22 mouse cellular contexts compared by ENCODE assay signal in genomic region chr8:40193148-40193547, GRCm38 (mm10).
A peak's percentile ranks its signal among the peaks of the same experiment; 100 is the strongest.
DNase-seq lines count a peak whose midpoint lies in the region; ATAC-seq and TF ChIP-seq lines count a peak whose summit lies in the region.
"Had no signal": no experiment of that assay in that cellular context is flagged by ENCODE, and none has a peak within 500 bp of the region (broad histone marks: within the 10 kb centered on the region; RNA-seq: fewer than 3 reads in every experiment).

No protein-coding gene starts in this region.

- TF ChIP-seq CTCF in midbrain, postnatal 0 days (IDR thresholded peaks at IDR 0.05): no peak

- H3K4me1 ChIP-seq in midbrain, embryonic 15.5 days: no peaks in the 10 kb centered on the region
- no peaks in the 10 kb centered on the region for H3K4me1 ChIP-seq in midbrain, embryonic 11.5 days (ENCODE audit: control insufficient read depth, insufficient read depth, low read length)
- no peaks in the 10 kb centered on the region for H3K4me1 ChIP-seq in midbrain, postnatal 0 days (ENCODE audit: insufficient read depth, low read length)
- no peaks in the 10 kb centered on the region for H3K4me1 ChIP-seq in midbrain, embryonic 13.5 days (replicated peaks)
- H3K4me1 ChIP-seq: embryonic facial prominence, embryonic 13.5 days; embryonic facial prominence, embryonic 15.5 days; forebrain, embryonic 12.5 days had no signal

- DNase-seq in midbrain, embryonic 11.5 days (ENCODE audit: low spot score, missing footprints): no peak
- DNase-seq in midbrain, postnatal 0 days (ENCODE audit: low spot score): no peak
- no peak for DNase-seq in left cerebral cortex, postnatal 25 days (ENCODE audit: low spot score in 2 of 2)
- DNase-seq: adrenal gland, postnatal 25 days; B cell, adult 2 months; cerebellum, adult 11 months; cerebellum, adult 18-20 months; cerebellum, adult 8-10 months; cerebellum, adult 9-11 months; cerebellum, postnatal 14 days; cerebellum, postnatal 36 days; embryo, embryonic 11 days had no signal

- no peak overlapping the region for H3K4me2 ChIP-seq in midbrain, embryonic 15.5 days
- H3K4me2 ChIP-seq in midbrain, embryonic 11.5 days: no peak overlapping the region
- H3K4me2 ChIP-seq in midbrain, postnatal 0 days (ENCODE audit: low read depth, low read length, poor library complexity, severe bottlenecking): no peak overlapping the region
- H3K4me2 ChIP-seq in midbrain, embryonic 13.5 days (replicated peaks): no peak overlapping the region
- H3K4me2 ChIP-seq: embryonic facial prominence, embryonic 13.5 days; embryonic facial prominence, embryonic 15.5 days; forebrain, embryonic 12.5 days had no signal

- no peaks in the 10 kb centered on the region for H3K9me3 ChIP-seq in midbrain, embryonic 15.5 days
- no peaks in the 10 kb centered on the region for H3K9me3 ChIP-seq in midbrain, embryonic 11.5 days (ENCODE audit: control insufficient read depth, low read length)
- H3K9me3 ChIP-seq in midbrain, postnatal 0 days (ENCODE audit: low read length): no peaks in the 10 kb centered on the region
- H3K9me3 ChIP-seq in midbrain, embryonic 13.5 days: no peaks in the 10 kb centered on the region
- H3K9me3 ChIP-seq: embryonic facial prominence, embryonic 13.5 days; embryonic facial prominence, embryonic 15.5 days; forebrain, embryonic 10.5 days; forebrain, embryonic 12.5 days had no signal

- no peaks in the 10 kb centered on the region for H3K36me3 ChIP-seq in midbrain, embryonic 15.5 days (replicated peaks)
- no peaks in the 10 kb centered on the region for H3K36me3 ChIP-seq in midbrain, embryonic 11.5 days (ENCODE audit: control insufficient read depth, insufficient read depth, low read length)
- H3K36me3 ChIP-seq in midbrain, postnatal 0 days (ENCODE audit: insufficient read depth, low read length): no peaks in the 10 kb centered on the region
- H3K36me3 ChIP-seq in midbrain, embryonic 13.5 days: no peaks in the 10 kb centered on the region
- H3K36me3 ChIP-seq: embryonic facial prominence, embryonic 13.5 days; embryonic facial prominence, embryonic 15.5 days; forebrain, embryonic 10.5 days; forebrain, embryonic 12.5 days had no signal

- H3K4me3 ChIP-seq in midbrain, embryonic 15.5 days: no peak overlapping the region
- H3K4me3 ChIP-seq in midbrain, embryonic 11.5 days (ENCODE audit: low read depth, low read length): no peak overlapping the region
- no peak overlapping the region for H3K4me3 ChIP-seq in midbrain, postnatal 0 days (ENCODE audit: low read depth, low read length)
- H3K4me3 ChIP-seq in midbrain, embryonic 13.5 days (replicated peaks): no peak overlapping the region
- H3K4me3 ChIP-seq: embryonic facial prominence, embryonic 13.5 days; embryonic facial prominence, embryonic 15.5 days; erythroblast, embryonic 14.5 days; forebrain, embryonic 10.5 days; forebrain, embryonic 12.5 days had no signal

- no peaks in the 10 kb centered on the region for H3K27me3 ChIP-seq in midbrain, embryonic 15.5 days (replicated peaks)
- H3K27me3 ChIP-seq in midbrain, embryonic 11.5 days (ENCODE audit: control insufficient read depth, insufficient read depth, low read length): no peaks in the 10 kb centered on the region
- H3K27me3 ChIP-seq in midbrain, postnatal 0 days (ENCODE audit: insufficient read depth, low read length): no peaks in the 10 kb centered on the region
- no peaks in the 10 kb centered on the region for H3K27me3 ChIP-seq in midbrain, embryonic 13.5 days
- H3K27me3 ChIP-seq: embryonic facial prominence, embryonic 13.5 days; embryonic facial prominence, embryonic 15.5 days; forebrain, embryonic 12.5 days had no signal

- 42% methylated on average over 1 of the region's 1 CpGs for WGBS in midbrain, embryonic 15.5 days
- 57% methylated on average over 1 of the region's 1 CpGs for WGBS in midbrain, embryonic 11.5 days
- 28% methylated on average over 1 of the region's 1 CpGs for WGBS in midbrain, postnatal 0 days
- WGBS in midbrain, embryonic 13.5 days: 41% methylated on average over 1 of the region's 1 CpGs

- no peak overlapping the region for H3K27ac ChIP-seq in midbrain, embryonic 15.5 days
- no peak overlapping the region for H3K27ac ChIP-seq in midbrain, embryonic 11.5 days (ENCODE audit: low read depth, low read length)
- H3K27ac ChIP-seq in midbrain, postnatal 0 days (ENCODE audit: low read depth, low read length): peak overlapping the region; percentile 32
- H3K27ac ChIP-seq in midbrain, embryonic 13.5 days: no peak overlapping the region
- H3K27ac ChIP-seq: embryonic facial prominence, embryonic 13.5 days; embryonic facial prominence, embryonic 15.5 days; forebrain, embryonic 10.5 days; forebrain, embryonic 12.5 days had no signal

- intact Hi-C loops in left cerebral cortex, postnatal 25 days (cut with DNase I): no loop called here

- ATAC-seq in midbrain, embryonic 15.5 days (replicated peaks): 0 out of 2 replicates have a peak, but pooled peaks have one; percentile 48
- ATAC-seq in midbrain, embryonic 11.5 days (ENCODE audit: low FRiP score): no peak
- no peak for ATAC-seq in midbrain, postnatal 0 days (ENCODE audit: low FRiP score)
- ATAC-seq in midbrain, embryonic 13.5 days: no peak
- ATAC-seq: CD4-positive, CD25-positive, alpha-beta regulatory T cell, adult 4 months; forebrain, embryonic 14.5 days; forebrain, embryonic 16.5 days had no signal

- no peak overlapping the region for H3K9ac ChIP-seq in midbrain, embryonic 15.5 days
- no peak overlapping the region for H3K9ac ChIP-seq in midbrain, embryonic 11.5 days (ENCODE audit: low read length)
- H3K9ac ChIP-seq in midbrain, postnatal 0 days (replicated peaks; ENCODE audit: low read length, poor library complexity, severe bottlenecking): no peak overlapping the region
- H3K9ac ChIP-seq in midbrain, embryonic 13.5 days (replicated peaks): no peak overlapping the region
- H3K9ac ChIP-seq: embryonic facial prominence, embryonic 13.5 days; embryonic facial prominence, embryonic 15.5 days; forebrain, embryonic 12.5 days had no signal
